Mouse (Mus musculus) adrenal gland, postnatal 0 days (tissue): Measurements from ENCODE around the gene Myh13. TPM values are rescaled to one million over a fixed set of nuclear protein-coding genes. Genes with fewer than 3 reads are reported as not detected.

Experiments
- polyA plus RNA-seq: library from polyadenylated mRNA; unstranded; fragments of >200 nt; fragmentation: Nextera tagmentation; extraction: Ambion mirVana; gene quantifications from 2 replicates; pipeline ENCODE4 v1.2.1, GENCODE M21; 2015

Myh13 gene
- polyA plus RNA-seq: not detected in 2 replicates

GRCm38 (mm10) chr11:67321358-67321757 lies at the start of gene Myh13:
Gene Myh13 (plus strand): TSS chr11:67321658.

GRCm38 (mm10) chr11:67276601-67277174 lies 44.8 kb upstream of the Myh13 start, which contains the start of gene Myh8:
Gene Myh8 (plus strand): TSS chr11:67277124.

Other genes with a start within 250 kb of the Myh13 start
- gene Myh3, start 243.4 kb upstream of the Myh13 start, polyA plus RNA-seq: 0.32 and 6.3 TPM in 2 replicates
- gene Myh2, start 150.6 kb upstream of the Myh13 start, polyA plus RNA-seq: 0.09 and 0.94 TPM in 2 replicates
- gene Myh1, start 121.6 kb upstream of the Myh13 start, polyA plus RNA-seq: 1.7 TPM in 1 of 2 replicates, not detected in the other
- gene Myh4, start 83.6 kb upstream of the Myh13 start, polyA plus RNA-seq: 0.03 TPM in 1 of 2 replicates, not detected in the other
- 1.9 and 13.3 TPM in 2 replicates for gene Myh8, start 44.5 kb upstream of the Myh13 start, polyA plus RNA-seq
- gene Gas7, start 133.8 kb downstream of the Myh13 start, polyA plus RNA-seq: 16.9 and 23.9 TPM in 2 replicates